Mouse (Mus musculus): ENCODE results near the gene Rbms3. TPM values are rescaled to one million over a fixed set of nuclear protein-coding genes. Genes with fewer than 3 reads are reported as not detected.

Rbms3 gene
- polyA plus RNA-seq, 1 experiment from 2014 or later: 8.2 TPM

GRCm38 (mm10) chr9:117139971-117140370 is 489.7 kb downstream of the Rbms3 start:
- no peak for DNase-seq (ENCODE audit: extremely low spot score, low spot score)
- Histone ChIP-seq H3K4me1 (no peaks in the 10 kb centered on the region), H3K9me3 (no peaks in the 10 kb centered on the region)

GRCm38 (mm10) chr9:117136410-117136809 is 493.3 kb downstream of the Rbms3 start:
- Histone ChIP-seq H3K4me1 (no peaks in the 10 kb centered on the region), H3K9me3 (no peaks in the 10 kb centered on the region), H3K36me3 (replicated peaks) (no peaks in the 10 kb centered on the region), H3K27me3 (ENCODE audit: poor library complexity, severe bottlenecking) (no peaks in the 10 kb centered on the region), H3K4me3 (no peak overlapping the region), H3K27ac (no peak overlapping the region)
- WGBS: 71% methylated on average over 5 of the region's 5 CpGs
- DNase-seq (ENCODE audit: extremely low spot score, low spot score): no peak

More at GRCm38 (mm10) chr9:117139971-117140370, 489.7 kb downstream of the Rbms3 start:
- WGBS: 92% methylated on average over 3 of the region's 3 CpGs
- Histone ChIP-seq H3K4me3 (no peak overlapping the region), H3K27ac (no peak overlapping the region), H3K27me3 (ENCODE audit: poor library complexity, severe bottlenecking) (no peaks in the 10 kb centered on the region), H3K36me3 (replicated peaks) (no peaks in the 10 kb centered on the region)

- WGBS: 41% methylated on average over 2 of the region's 2 CpGs
- H3K4me3 ChIP-seq: no peak overlapping the region
- H3K9me3 ChIP-seq: no peaks in the 10 kb centered on the region
- H3K27ac ChIP-seq: no peak overlapping the region
- no peaks in the 10 kb centered on the region for H3K4me1 ChIP-seq
- no peaks in the 10 kb centered on the region for H3K36me3 ChIP-seq (replicated peaks)
- DNase-seq (ENCODE audit: extremely low spot score, low spot score): no peak
- no peaks in the 10 kb centered on the region for H3K27me3 ChIP-seq (ENCODE audit: poor library complexity, severe bottlenecking)
Observed at GRCm38 (mm10) chr9:117134043-117134442, 495.7 kb downstream of the Rbms3 start.

- H3K4me3 ChIP-seq: no peak overlapping the region
- DNase-seq (ENCODE audit: extremely low spot score, low spot score): no peak
- WGBS: 76% methylated on average over 8 of the region's 8 CpGs
- no peaks in the 10 kb centered on the region for H3K27me3 ChIP-seq (ENCODE audit: poor library complexity, severe bottlenecking)
- H3K4me1 ChIP-seq: no peaks in the 10 kb centered on the region
- no peaks in the 10 kb centered on the region for H3K36me3 ChIP-seq (replicated peaks)
- no peaks in the 10 kb centered on the region for H3K9me3 ChIP-seq
- no peak overlapping the region for H3K27ac ChIP-seq
Observed at GRCm38 (mm10) chr9:117126816-117127215, 502.9 kb downstream of the Rbms3 start.

- 92% methylated on average over 6 of the region's 6 CpGs for WGBS
- no peak for DNase-seq (ENCODE audit: extremely low spot score, low spot score)
- no peaks in the 10 kb centered on the region for H3K27me3 ChIP-seq (ENCODE audit: poor library complexity, severe bottlenecking)
- H3K27ac ChIP-seq: no peak overlapping the region
- no peaks in the 10 kb centered on the region for H3K9me3 ChIP-seq
- no peak overlapping the region for H3K4me3 ChIP-seq
- no peaks in the 10 kb centered on the region for H3K36me3 ChIP-seq (replicated peaks)
- no peaks in the 10 kb centered on the region for H3K4me1 ChIP-seq
Observed at GRCm38 (mm10) chr9:117125844-117126243, 503.9 kb downstream of the Rbms3 start.

- Histone ChIP-seq H3K27ac (no peak overlapping the region), H3K4me3 (no peak overlapping the region), H3K4me1 (no peaks in the 10 kb centered on the region), H3K27me3 (ENCODE audit: poor library complexity, severe bottlenecking) (no peaks in the 10 kb centered on the region), H3K36me3 (replicated peaks) (no peaks in the 10 kb centered on the region), H3K9me3 (no peaks in the 10 kb centered on the region)
- WGBS: 90% methylated on average over 6 of the region's 6 CpGs
- DNase-seq (ENCODE audit: extremely low spot score, low spot score): no peak
Observed at GRCm38 (mm10) chr9:117121572-117121971, 508.1 kb downstream of the Rbms3 start.

GRCm38 (mm10) chr9:117117181-117117729 is 512.5 kb downstream of the Rbms3 start:
- no peaks in the 10 kb centered on the region for H3K9me3 ChIP-seq
- WGBS: 93% methylated on average over 10 of the region's 10 CpGs
- no peak for DNase-seq (ENCODE audit: extremely low spot score, low spot score)

GRCm38 (mm10) chr9:117115609-117116008 is 514.1 kb downstream of the Rbms3 start:
- no peak overlapping the region for H3K4me3 ChIP-seq
- H3K27ac ChIP-seq: no peak overlapping the region
- peaks cover 12% of the 10 kb centered on the region for H3K4me1 ChIP-seq
- no peak for DNase-seq (ENCODE audit: extremely low spot score, low spot score)
- H3K36me3 ChIP-seq (replicated peaks): no peaks in the 10 kb centered on the region
- H3K27me3 ChIP-seq (ENCODE audit: poor library complexity, severe bottlenecking): no peaks in the 10 kb centered on the region
- H3K9me3 ChIP-seq: no peaks in the 10 kb centered on the region
- WGBS: 71% methylated on average over 2 of the region's 2 CpGs

More at GRCm38 (mm10) chr9:117117181-117117729, 512.5 kb downstream of the Rbms3 start:
- no peak overlapping the region for H3K27ac ChIP-seq
- no peaks in the 10 kb centered on the region for H3K36me3 ChIP-seq (replicated peaks)
- H3K27me3 ChIP-seq (ENCODE audit: poor library complexity, severe bottlenecking): no peaks in the 10 kb centered on the region
- no peak overlapping the region for H3K4me3 ChIP-seq
- peaks cover 12% of the 10 kb centered on the region for H3K4me1 ChIP-seq

GRCm38 (mm10) chr9:117113592-117113991 is 516.1 kb downstream of the Rbms3 start:
- H3K4me1 ChIP-seq: peaks cover 12% of the 10 kb centered on the region
- WGBS: 70% methylated on average over 2 of the region's 2 CpGs
- no peak for DNase-seq (ENCODE audit: extremely low spot score, low spot score)
- H3K27me3 ChIP-seq (ENCODE audit: poor library complexity, severe bottlenecking): no peaks in the 10 kb centered on the region
- H3K9me3 ChIP-seq: no peaks in the 10 kb centered on the region
- H3K36me3 ChIP-seq (replicated peaks): no peaks in the 10 kb centered on the region
- H3K27ac ChIP-seq: peak overlapping the region; percentile 66
- H3K4me3 ChIP-seq: no peak overlapping the region

- 94% methylated on average over 4 of the region's 4 CpGs for WGBS
- Histone ChIP-seq H3K27ac (no peak overlapping the region), H3K4me3 (no peak overlapping the region), H3K36me3 (replicated peaks) (no peaks in the 10 kb centered on the region), H3K27me3 (ENCODE audit: poor library complexity, severe bottlenecking) (no peaks in the 10 kb centered on the region), H3K4me1 (no peaks in the 10 kb centered on the region), H3K9me3 (no peaks in the 10 kb centered on the region)
- no peak for DNase-seq (ENCODE audit: extremely low spot score, low spot score)
Observed at GRCm38 (mm10) chr9:117107926-117108325, 521.8 kb downstream of the Rbms3 start.

- no peaks in the 10 kb centered on the region for H3K9me3 ChIP-seq
- H3K27ac ChIP-seq: no peak overlapping the region
- H3K27me3 ChIP-seq (ENCODE audit: poor library complexity, severe bottlenecking): no peaks in the 10 kb centered on the region
- H3K4me3 ChIP-seq: no peak overlapping the region
- 86% methylated on average over 19 of the region's 19 CpGs for WGBS
- H3K4me1 ChIP-seq: peaks cover 7% of the 10 kb centered on the region
- no peak for DNase-seq (ENCODE audit: extremely low spot score, low spot score)
- no peaks in the 10 kb centered on the region for H3K36me3 ChIP-seq (replicated peaks)
Observed at GRCm38 (mm10) chr9:117102198-117102930, 527.3 kb downstream of the Rbms3 start.

GRCm38 (mm10) chr9:117100181-117100580 is 529.5 kb downstream of the Rbms3 start:
- H3K4me1 ChIP-seq: peaks cover 7% of the 10 kb centered on the region
- 97% methylated on average over 5 of the region's 5 CpGs for WGBS
- no peaks in the 10 kb centered on the region for H3K27me3 ChIP-seq (ENCODE audit: poor library complexity, severe bottlenecking)
- no peak overlapping the region for H3K4me3 ChIP-seq
- H3K27ac ChIP-seq: no peak overlapping the region
- H3K9me3 ChIP-seq: no peaks in the 10 kb centered on the region
- DNase-seq (ENCODE audit: extremely low spot score, low spot score): no peak
- no peaks in the 10 kb centered on the region for H3K36me3 ChIP-seq (replicated peaks)

GRCm38 (mm10) chr9:117093551-117093950 is 536.2 kb downstream of the Rbms3 start:
- Histone ChIP-seq H3K27ac (no peak overlapping the region), H3K9me3 (no peaks in the 10 kb centered on the region), H3K4me3 (no peak overlapping the region), H3K27me3 (ENCODE audit: poor library complexity, severe bottlenecking) (no peaks in the 10 kb centered on the region), H3K36me3 (replicated peaks) (no peaks in the 10 kb centered on the region), H3K4me1 (no peaks in the 10 kb centered on the region)
- DNase-seq (ENCODE audit: extremely low spot score, low spot score): no peak
- 88% methylated on average over 6 of the region's 6 CpGs for WGBS

Data from forebrain, embryonic 10.5 days (tissue).